Mouse (Mus musculus) stomach, embryonic 14.5 days (tissue): ENCODE measurements around the gene Srsf4. TPM values are rescaled to one million over a fixed set of nuclear protein-coding genes. Genes with fewer than 3 reads are reported as not detected.
A peak's percentile ranks its signal among the peaks of the same experiment; 100 is the strongest.

ENCODE experiments used
- ATAC-seq: fragments of 200-750 bp; cut with Nextera tagmentation; 2 replicates; pipeline ENCODE4 v1.8.0; 2017; ENCODE audit warnings: low read depth, moderate TSS enrichment; ENCODE audit not compliant: insufficient number of reproducible peaks, insufficient read depth, low FRiP score
- H3K27ac ChIP-seq: fragments of 300-500 bp; sonication (generic); 2 replicates; pipeline ENCODE4 v1.5.1; 2014; ENCODE audit warnings: mild to moderate bottlenecking, low read length, moderate library complexity, mixed read lengths
- H3K27me3 ChIP-seq: fragments of 300-500 bp; sonication (generic); 2 replicates; pipeline ENCODE4 v1.6.1; 2014; ENCODE audit warnings: low read length, control low read depth, mixed read lengths; ENCODE audit not compliant: control insufficient read depth, insufficient read depth
- H3K36me3 ChIP-seq: fragments of 300-500 bp; sonication (generic); 2 replicates; pipeline ENCODE4 v1.6.1; 2014; ENCODE audit warnings: mild to moderate bottlenecking, control low read depth, low read length, moderate library complexity, mixed read lengths; ENCODE audit not compliant: control insufficient read depth, insufficient read depth
- H3K4me1 ChIP-seq: fragments of 300-500 bp; sonication (generic); 2 replicates; pipeline ENCODE4 v1.6.1; 2014; ENCODE audit warnings: low read length, control low read depth, mixed read lengths; ENCODE audit not compliant: control insufficient read depth, insufficient read depth
- H3K4me2 ChIP-seq: fragments of 300-500 bp; sonication (generic); replicated peaks from 2 replicates; pipeline ENCODE4 v1.6.1; 2014; ENCODE audit warnings: low read depth, low read length, control low read depth
- H3K4me3 ChIP-seq: fragments of 300-500 bp; sonication (generic); 2 replicates; pipeline ENCODE4 v1.5.1; 2014; ENCODE audit warnings: low read depth, low read length, control low read depth
- H3K9ac ChIP-seq: fragments of 300-500 bp; sonication (generic); replicated peaks from 2 replicates; pipeline ENCODE4 v1.6.1; 2014; ENCODE audit warnings: low read depth, mild to moderate bottlenecking, control low read depth, low read length, moderate library complexity, mixed read lengths
- H3K9me3 ChIP-seq: fragments of 300-500 bp; sonication (generic); 2 replicates; pipeline ENCODE4 v1.6.1; 2016; ENCODE audit warnings: low read depth, low read length, control low read depth; ENCODE audit not compliant: control insufficient read depth
- WGBS: fragments of 180-500 bp; shearing (Covaris S2); extraction: QIAGEN DNeasy Blood & Tissue Kit; methylation state at CpG from one replicate; pipeline ENCODE4 v1.1.7; 2014; 5-methylcytosine and 5-hydroxymethylcytosine counted together
- polyA plus RNA-seq: library from polyadenylated mRNA; unstranded; fragments of >200 nt; fragmentation: Nextera tagmentation; extraction: Ambion mirVana; gene quantifications from 2 replicates; pipeline ENCODE4 v1.2.1, GENCODE M21; 2014

The Srsf4 gene
- polyA plus RNA-seq, 1 experiment from 2014 or later: 95.3 TPM

GRCm38 (mm10) chr4:131899180-131899554 is 25.8 kb downstream of the Srsf4 start:
- H3K36me3 ChIP-seq: peaks cover 66% of the 10 kb centered on the region
- no peaks in the 10 kb centered on the region for H3K27me3 ChIP-seq
- no peak overlapping the region for H3K9ac ChIP-seq
- WGBS: 87% methylated on average over 6 of the region's 6 CpGs
- H3K4me3 ChIP-seq: no peak overlapping the region
- ATAC-seq: no peak
- H3K4me2 ChIP-seq: no peak overlapping the region
- H3K27ac ChIP-seq: no peak overlapping the region
- no peaks in the 10 kb centered on the region for H3K9me3 ChIP-seq
- no peaks in the 10 kb centered on the region for H3K4me1 ChIP-seq

- no peaks in the 10 kb centered on the region for H3K4me1 ChIP-seq
- H3K9me3 ChIP-seq: no peaks in the 10 kb centered on the region
- WGBS: 92% methylated on average over 15 of the region's 15 CpGs
- H3K4me2 ChIP-seq: no peak overlapping the region
- ATAC-seq: no peak
- H3K27ac ChIP-seq: no peak overlapping the region
- H3K36me3 ChIP-seq: peaks cover 57% of the 10 kb centered on the region
- no peak overlapping the region for H3K4me3 ChIP-seq
- no peak overlapping the region for H3K9ac ChIP-seq
- no peaks in the 10 kb centered on the region for H3K27me3 ChIP-seq
Measured at GRCm38 (mm10) chr4:131901090-131901489, 27.7 kb downstream of the Srsf4 start.

DNA sequence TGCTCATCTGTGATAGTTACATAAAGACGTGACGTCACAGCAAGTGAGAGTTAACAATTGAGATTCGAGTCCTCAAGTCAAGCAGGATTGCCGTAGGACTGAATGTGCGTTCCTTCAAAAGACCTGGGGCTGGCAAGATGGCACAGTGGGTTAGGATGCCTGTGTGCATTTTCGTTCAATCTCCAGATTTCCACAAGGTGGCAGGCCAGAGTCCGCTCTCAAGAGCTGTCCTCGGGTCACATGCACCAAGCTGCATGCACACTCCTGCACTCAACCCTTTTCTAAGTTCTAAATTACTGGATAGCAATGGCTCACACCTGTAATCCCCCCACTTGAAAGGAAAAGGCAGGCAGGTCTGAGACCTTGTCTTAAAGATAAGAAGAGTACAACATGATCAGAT is 31.1 kb downstream of the Srsf4 start:
- ATAC-seq: no peak

GRCm38 (mm10) chr4:131906423-131906822 is 33.0 kb downstream of the Srsf4 start:
- WGBS: 38% methylated on average over 6 of the region's 6 CpGs

More for the DNA sequence above, 31.1 kb downstream of the Srsf4 start:
- no peak overlapping the region for H3K4me3 ChIP-seq
- no peaks in the 10 kb centered on the region for H3K4me1 ChIP-seq
- no peak overlapping the region for H3K9ac ChIP-seq
- 57% methylated on average over 8 of the region's 8 CpGs for WGBS
- peaks cover 32% of the 10 kb centered on the region for H3K36me3 ChIP-seq
- no peak overlapping the region for H3K4me2 ChIP-seq
- no peaks in the 10 kb centered on the region for H3K27me3 ChIP-seq
- no peak overlapping the region for H3K27ac ChIP-seq
- H3K9me3 ChIP-seq: no peaks in the 10 kb centered on the region

GRCm38 (mm10) chr4:131907912-131908311 is 34.5 kb downstream of the Srsf4 start:
- Histone ChIP-seq H3K4me3 (no peak overlapping the region), H3K9me3 (no peaks in the 10 kb centered on the region), H3K9ac (no peak overlapping the region), H3K27me3 (no peaks in the 10 kb centered on the region), H3K4me1 (0 out of 2 replicates have a peak, but pooled peaks cover 4% of the 10 kb centered on the region), H3K36me3 (no peaks in the 10 kb centered on the region; the same call in 1 of the 2 replicates), H3K4me2 (no peak overlapping the region), H3K27ac (no peak overlapping the region)
- WGBS: 95% methylated on average over 3 of the region's 3 CpGs
- no peak for ATAC-seq

More at GRCm38 (mm10) chr4:131906423-131906822, 33.0 kb downstream of the Srsf4 start:
- H3K27me3 ChIP-seq: no peaks in the 10 kb centered on the region
- no peak overlapping the region for H3K4me3 ChIP-seq
- peaks cover 12% of the 10 kb centered on the region for H3K36me3 ChIP-seq
- H3K27ac ChIP-seq: no peak overlapping the region
- no peaks in the 10 kb centered on the region for H3K9me3 ChIP-seq
- H3K9ac ChIP-seq: no peak overlapping the region
- 0 out of 2 replicates have a peak, but pooled peaks cover 4% of the 10 kb centered on the region for H3K4me1 ChIP-seq
- H3K4me2 ChIP-seq: no peak overlapping the region
- peak; percentile 49 for ATAC-seq

- Histone ChIP-seq H3K9ac (no peak overlapping the region), H3K4me2 (peak overlapping the region; percentile 26), H3K9me3 (no peaks in the 10 kb centered on the region), H3K4me3 (no peak overlapping the region), H3K27ac (no peak overlapping the region), H3K27me3 (peaks cover under 1% of the 10 kb centered on the region; the same call in 1 of the 2 replicates), H3K36me3 (no peaks in the 10 kb centered on the region; the same call in 1 of the 2 replicates), H3K4me1 (peaks cover 13% of the 10 kb centered on the region; the same call in 1 of the 2 replicates)
- ATAC-seq: no peak
- WGBS: 7% methylated on average over 19 of the region's 21 CpGs
Measured at GRCm38 (mm10) chr4:131910237-131910994, 37.0 kb downstream of the Srsf4 start.

DNA sequence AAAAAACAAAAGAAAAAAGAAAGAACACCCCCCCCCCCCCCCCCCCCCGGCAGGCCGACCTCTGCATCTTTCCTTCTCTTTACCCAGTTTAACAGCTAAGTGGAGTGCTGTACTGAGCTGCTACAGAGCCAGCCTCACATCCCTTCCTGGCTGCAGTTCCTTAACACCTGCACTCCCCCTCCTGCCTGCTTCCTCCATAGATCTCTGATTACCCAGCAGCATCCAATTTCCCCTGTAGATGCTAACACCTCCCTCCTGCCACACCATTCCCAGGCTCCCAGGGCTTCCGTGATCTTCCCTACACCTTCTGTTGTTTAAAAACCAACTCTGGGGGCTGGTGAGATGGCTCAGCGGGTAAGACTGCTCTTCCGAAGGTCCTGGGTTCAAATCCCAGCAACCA is 38.1 kb downstream of the Srsf4 start:
- Histone ChIP-seq H3K4me2 (no peak overlapping the region), H3K4me3 (no peak overlapping the region), H3K36me3 (no peaks in the 10 kb centered on the region), H3K27me3 (peaks cover 10% of the 10 kb centered on the region), H3K9ac (no peak overlapping the region), H3K9me3 (no peaks in the 10 kb centered on the region), H3K4me1 (peaks cover 16% of the 10 kb centered on the region; the same call in 1 of the 2 replicates), H3K27ac (no peak overlapping the region)
- no peak for ATAC-seq
- WGBS: 51% methylated on average over 3 of the region's 5 CpGs

DNA sequence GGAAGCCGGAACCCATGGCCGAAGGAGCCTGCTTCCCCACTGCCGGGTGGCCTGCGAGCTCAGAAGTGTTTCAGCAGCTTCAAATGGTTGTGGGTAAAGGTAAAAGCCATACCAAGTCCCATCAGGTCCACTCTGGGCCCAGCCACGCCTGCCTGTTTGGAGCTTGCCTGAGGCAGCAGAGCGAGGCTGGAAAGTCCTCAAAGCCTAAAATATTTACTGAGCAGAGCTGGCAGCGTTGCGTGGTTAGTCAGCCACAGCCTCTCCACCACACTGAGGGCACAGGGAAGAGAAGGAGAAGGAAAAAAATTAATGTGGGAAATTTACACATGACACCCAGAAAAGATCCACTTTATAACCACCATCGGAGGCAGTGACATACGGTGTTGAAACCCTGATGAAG is 40.1 kb downstream of the Srsf4 start:
- H3K27me3 ChIP-seq: peaks cover 13% of the 10 kb centered on the region
- no peaks in the 10 kb centered on the region for H3K36me3 ChIP-seq
- H3K4me1 ChIP-seq: peaks cover 19% of the 10 kb centered on the region; the same call in 1 of the 2 replicates
- no peak overlapping the region for H3K4me2 ChIP-seq
- no peak overlapping the region for H3K4me3 ChIP-seq
- no peak for ATAC-seq
- no peaks in the 10 kb centered on the region for H3K9me3 ChIP-seq
- no peak overlapping the region for H3K27ac ChIP-seq
- WGBS: 58% methylated on average over 10 of the region's 10 CpGs
- H3K9ac ChIP-seq: no peak overlapping the region
